Mouse (Mus musculus): ENCODE measurements at regions not wholly inside any gene's neighbourhood (a gene's known extent, or its start where the extent isn't known, plus 50 kb on each side); places are given as distances from the start of the nearest gene placed in this dataset.

DNA sequence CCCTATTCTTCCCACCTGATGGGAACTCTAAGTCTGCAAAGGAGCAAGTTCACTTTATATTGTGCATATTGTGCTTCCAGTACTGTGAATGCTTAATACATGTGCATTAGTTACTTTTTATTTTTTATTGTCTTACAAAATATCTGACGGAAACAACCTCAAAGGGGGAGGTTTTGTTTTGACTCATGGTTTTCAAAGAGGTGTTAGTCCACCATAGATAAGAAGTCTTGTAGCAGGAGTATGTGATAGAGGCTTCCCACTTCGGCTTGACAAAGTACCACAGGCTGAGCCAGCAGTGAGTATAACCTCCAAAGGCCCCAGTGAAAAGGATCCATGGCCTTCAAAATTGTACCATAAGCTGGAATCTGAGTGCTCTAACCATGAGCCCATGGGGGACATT is 74.0 kb upstream of the Serbp1 start:
- no peak overlapping the region for H3K27ac ChIP-seq (ENCODE audit: insufficient read depth, low read depth, low read length, poor library complexity, severe bottlenecking)
- TF ChIP-seq CHD2 (IDR thresholded peaks at IDR 0.05; ENCODE audit: low read depth, low read length) (no peak), MAFK (IDR thresholded peaks at IDR 0.05; ENCODE audit: insufficient read depth, low read depth, low read length) (no peak), ZC3H11A (IDR thresholded peaks at IDR 0.05; ENCODE audit: borderline replicate concordance, low read depth, low read length) (no peak), HCFC1 (IDR thresholded peaks at IDR 0.05; ENCODE audit: borderline replicate concordance, insufficient read depth, low read length) (no peak), ZNF384 (IDR thresholded peaks at IDR 0.05; ENCODE audit: low read depth, low read length) (no peak)
- H3K36me3 ChIP-seq (ENCODE audit: control insufficient read depth, insufficient read depth, low read length, poor library complexity, severe bottlenecking) = no peaks in the 10 kb centered on the region
- in situ Hi-C loops (cut with MboI; ENCODE audit: low sequenced_read_pairs in 2 of 2, unreplicated experiment in 2 of 2) = loop anchor here (10.0 to 25.0 kb wide), 3 partner anchors 199 to 627 kb away; partner anchors contain the start of gene Mad2l1 (in 1 of the 2)
- peaks cover 0 to 4% of the 10 kb centered on the region in 2 experiments; a peak in 1 of 4 replicates for H3K4me1 ChIP-seq (ENCODE audit: control insufficient read depth in 2 of 2, insufficient read depth in 2 of 2, low read length in 2 of 2, poor library complexity in 1 of 2)
- H3K4me3 ChIP-seq (ENCODE audit: insufficient read depth in 1 of 2, low read depth in 1 of 2, low read length in 2 of 2, poor library complexity in 1 of 2, severe bottlenecking in 1 of 2) = no peak overlapping the region
- no peaks in the 10 kb centered on the region for H3K9me3 ChIP-seq (ENCODE audit: control insufficient read depth, insufficient read depth, low read depth, low read length)
- DNase-seq (ENCODE audit: low read depth, low spot score) = no peak
- no peak overlapping the region for H3K9ac ChIP-seq (ENCODE audit: insufficient read depth, low read depth, low read length, poor library complexity, severe bottlenecking)

DNA sequence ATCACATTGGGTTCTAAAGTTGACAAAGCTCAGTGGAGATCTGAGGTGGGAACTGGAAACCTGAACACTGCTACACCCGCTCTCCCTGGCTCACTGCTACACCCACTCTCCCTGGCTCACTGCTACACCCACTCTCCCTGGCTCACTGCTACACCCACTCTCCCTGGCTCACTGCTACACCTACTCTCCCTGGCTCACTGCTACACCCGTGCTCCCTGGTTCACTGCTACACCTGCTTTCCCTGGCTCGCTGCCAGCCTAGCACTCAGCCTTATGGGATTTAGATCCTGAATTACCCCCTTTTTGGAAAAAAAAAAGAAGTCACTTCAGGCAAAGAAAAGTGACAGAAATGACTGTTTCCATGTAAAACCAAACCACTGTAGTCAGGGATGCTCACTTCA is 75.2 kb upstream of the Serbp1 start:
- Histone ChIP-seq H3K9ac (ENCODE audit: insufficient read depth, low read depth, low read length, poor library complexity, severe bottlenecking) (no peak overlapping the region), H3K9me3 (ENCODE audit: control insufficient read depth, insufficient read depth, low read depth, low read length) (no peaks in the 10 kb centered on the region), H3K36me3 (ENCODE audit: control insufficient read depth, insufficient read depth, low read length, poor library complexity, severe bottlenecking) (no peaks in the 10 kb centered on the region), H3K4me3 (ENCODE audit: insufficient read depth in 1 of 2, low read depth in 1 of 2, low read length in 2 of 2, poor library complexity in 1 of 2, severe bottlenecking in 1 of 2) (no peak overlapping the region), H3K4me1 (ENCODE audit: control insufficient read depth in 2 of 2, insufficient read depth in 2 of 2, low read length in 2 of 2, poor library complexity in 1 of 2) (peaks cover 0 to 6% of the 10 kb centered on the region in 2 experiments; a peak in 1 of 4 replicates), H3K27ac (ENCODE audit: insufficient read depth, low read depth, low read length, poor library complexity, severe bottlenecking) (no peak overlapping the region)
- DNase-seq (ENCODE audit: low read depth, low spot score) = no peak
- in situ Hi-C loops (cut with MboI; ENCODE audit: low sequenced_read_pairs in 2 of 2, unreplicated experiment in 2 of 2) = loop anchor here (10.0 to 25.0 kb wide), 3 partner anchors 198 to 626 kb away; partner anchors contain the start of gene Mad2l1 (in 1 of the 2)
- TF ChIP-seq ZNF384 (IDR thresholded peaks at IDR 0.05; ENCODE audit: low read depth, low read length) (no peak), CHD2 (IDR thresholded peaks at IDR 0.05; ENCODE audit: low read depth, low read length) (no peak), MAFK (IDR thresholded peaks at IDR 0.05; ENCODE audit: insufficient read depth, low read depth, low read length) (no peak), ZC3H11A (IDR thresholded peaks at IDR 0.05; ENCODE audit: borderline replicate concordance, low read depth, low read length) (no peak), HCFC1 (IDR thresholded peaks at IDR 0.05; ENCODE audit: borderline replicate concordance, insufficient read depth, low read length) (no peak)

- TF ChIP-seq ZC3H11A (IDR thresholded peaks at IDR 0.05; ENCODE audit: borderline replicate concordance, low read depth, low read length) (no peak), MAFK (IDR thresholded peaks at IDR 0.05; ENCODE audit: insufficient read depth, low read depth, low read length) (no peak), HCFC1 (IDR thresholded peaks at IDR 0.05; ENCODE audit: borderline replicate concordance, insufficient read depth, low read length) (no peak), CHD2 (IDR thresholded peaks at IDR 0.05; ENCODE audit: low read depth, low read length) (no peak), ZNF384 (IDR thresholded peaks at IDR 0.05; ENCODE audit: low read depth, low read length) (no peak)
- H3K4me3 ChIP-seq (ENCODE audit: insufficient read depth in 1 of 2, low read depth in 1 of 2, low read length in 2 of 2, poor library complexity in 1 of 2, severe bottlenecking in 1 of 2) = no peak overlapping the region
- no peaks in the 10 kb centered on the region for H3K9me3 ChIP-seq (ENCODE audit: control insufficient read depth, insufficient read depth, low read depth, low read length)
- DNase-seq (ENCODE audit: low read depth, low spot score) = no peak
- in situ Hi-C loops (cut with MboI; ENCODE audit: low sequenced_read_pairs in 2 of 2, unreplicated experiment in 2 of 2) = loop anchor here (10.0 to 25.0 kb wide), 3 partner anchors 197 to 624 kb away; partner anchors contain the start of gene Mad2l1 (in 1 of the 2)
- no peak overlapping the region for H3K27ac ChIP-seq (ENCODE audit: insufficient read depth, low read depth, low read length, poor library complexity, severe bottlenecking)
- peaks cover 0 to 3% of the 10 kb centered on the region in 2 experiments; a peak in 1 of 4 replicates for H3K4me1 ChIP-seq (ENCODE audit: control insufficient read depth in 2 of 2, insufficient read depth in 2 of 2, low read length in 2 of 2, poor library complexity in 1 of 2)
- no peaks in the 10 kb centered on the region for H3K36me3 ChIP-seq (ENCODE audit: control insufficient read depth, insufficient read depth, low read length, poor library complexity, severe bottlenecking)
- H3K9ac ChIP-seq (ENCODE audit: insufficient read depth, low read depth, low read length, poor library complexity, severe bottlenecking) = no peak overlapping the region
These were observed 76.4 kb upstream of the Serbp1 start for GRCm38 (mm10) chr6:67161610-67162009.

DNA sequence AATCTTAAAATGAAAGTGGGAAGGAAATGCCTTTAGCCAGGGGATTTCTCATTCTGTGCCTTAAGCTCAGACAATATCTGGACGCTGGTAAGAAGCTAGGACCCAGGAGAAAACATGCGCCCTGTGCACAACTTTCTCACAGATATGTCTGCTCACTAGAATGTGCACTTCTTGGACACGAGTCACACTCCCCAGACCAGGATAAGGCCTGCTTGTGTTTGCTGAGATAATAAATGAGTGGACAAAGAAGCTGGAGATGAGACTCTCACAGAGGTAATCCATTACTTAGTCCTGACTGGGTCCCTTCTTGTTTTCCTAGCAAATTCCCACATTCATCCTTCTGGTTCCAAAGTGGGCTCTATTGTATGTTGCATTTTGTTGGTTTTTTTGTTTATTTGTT is 77.4 kb upstream of the Serbp1 start:
- no peak overlapping the region for H3K4me3 ChIP-seq (ENCODE audit: insufficient read depth in 1 of 2, low read depth in 1 of 2, low read length in 2 of 2, poor library complexity in 1 of 2, severe bottlenecking in 1 of 2)
- no peaks in the 10 kb centered on the region for H3K9me3 ChIP-seq (ENCODE audit: control insufficient read depth, insufficient read depth, low read depth, low read length)
- DNase-seq (ENCODE audit: low read depth, low spot score) = no peak
- in situ Hi-C loops (cut with MboI; ENCODE audit: low sequenced_read_pairs in 2 of 2, unreplicated experiment in 2 of 2) = loop anchor here (10.0 to 25.0 kb wide), 3 partner anchors 196 to 623 kb away; partner anchors contain the start of gene Mad2l1 (in 1 of the 2)
- no peak for TF ChIP-seq HCFC1 (IDR thresholded peaks at IDR 0.05; ENCODE audit: borderline replicate concordance, insufficient read depth, low read length)
- no peak for TF ChIP-seq CHD2 (IDR thresholded peaks at IDR 0.05; ENCODE audit: low read depth, low read length)
- no peak for TF ChIP-seq ZNF384 (IDR thresholded peaks at IDR 0.05; ENCODE audit: low read depth, low read length)
- TF ChIP-seq ZC3H11A (IDR thresholded peaks at IDR 0.05; ENCODE audit: borderline replicate concordance, low read depth, low read length) = no peak
- TF ChIP-seq MAFK (IDR thresholded peaks at IDR 0.05; ENCODE audit: insufficient read depth, low read depth, low read length) = no peak
- no peak overlapping the region for H3K9ac ChIP-seq (ENCODE audit: insufficient read depth, low read depth, low read length, poor library complexity, severe bottlenecking)
- no peak overlapping the region for H3K27ac ChIP-seq (ENCODE audit: insufficient read depth, low read depth, low read length, poor library complexity, severe bottlenecking)
- H3K4me1 ChIP-seq (ENCODE audit: control insufficient read depth in 2 of 2, insufficient read depth in 2 of 2, low read length in 2 of 2, poor library complexity in 1 of 2) = peaks cover 0 to 3% of the 10 kb centered on the region in 2 experiments; a peak in 1 of 4 replicates
- H3K36me3 ChIP-seq (ENCODE audit: control insufficient read depth, insufficient read depth, low read length, poor library complexity, severe bottlenecking) = no peaks in the 10 kb centered on the region
